Mouse (Mus musculus) liver (tissue): Measurements from ENCODE around the gene Tmem131l.
A peak's percentile ranks its signal among the peaks of the same experiment; 100 is the strongest.

ENCODE experiments used
- DNase-seq: peaks from one replicate; pipeline ENCODE4 v3.0.0-alpha.2; 2020; ENCODE audit warnings: mixed read lengths

Gene Tmem131l

GRCm38 (mm10) chr3:84041739-84042138 is 1.8 kb upstream of the Tmem131l start:
- peak; percentile 82 for DNase-seq

- peak; percentile 82 for DNase-seq
These were observed 604 bp upstream of the Tmem131l start for GRCm38 (mm10) chr3:84040476-84041082.

GRCm38 (mm10) chr3:84038981-84039645 is 862 bp downstream of the Tmem131l start:
- DNase-seq: peak; percentile 77

- DNase-seq: no peak
These were observed 1.8 kb downstream of the Tmem131l start for GRCm38 (mm10) chr3:84038126-84038525.

GRCm38 (mm10) chr3:84037536-84037935 is 2.4 kb downstream of the Tmem131l start:
- DNase-seq: no peak

- DNase-seq: peak; percentile 77
These were observed 3.1 kb downstream of the Tmem131l start for GRCm38 (mm10) chr3:84036866-84037265.

GRCm38 (mm10) chr3:84035728-84036364 is 4.1 kb downstream of the Tmem131l start:
- peak; percentile 69 for DNase-seq

GRCm38 (mm10) chr3:84034115-84034780 is 5.7 kb downstream of the Tmem131l start:
- DNase-seq: no peak

- DNase-seq: no peak
These were observed 6.8 kb downstream of the Tmem131l start for GRCm38 (mm10) chr3:84032933-84033730.

- DNase-seq: no peak
These were observed 7.6 kb downstream of the Tmem131l start for GRCm38 (mm10) chr3:84032419-84032818.

- DNase-seq: no peak
These were observed 8.8 kb downstream of the Tmem131l start for GRCm38 (mm10) chr3:84031216-84031615.

- no peak for DNase-seq
These were observed 11.0 kb downstream of the Tmem131l start for GRCm38 (mm10) chr3:84028968-84029367.

- DNase-seq: no peak
These were observed 12.2 kb downstream of the Tmem131l start for GRCm38 (mm10) chr3:84027691-84028159.

GRCm38 (mm10) chr3:84024512-84025072 is 15.4 kb downstream of the Tmem131l start:
- no peak for DNase-seq

- DNase-seq: peak; percentile 53
These were observed 17.3 kb downstream of the Tmem131l start for GRCm38 (mm10) chr3:84022723-84023122.

GRCm38 (mm10) chr3:84022201-84022584 is 17.8 kb downstream of the Tmem131l start:
- no peak for DNase-seq

- peak; percentile 47 for DNase-seq
These were observed 18.5 kb downstream of the Tmem131l start for GRCm38 (mm10) chr3:84021217-84022200.

GRCm38 (mm10) chr3:84020528-84020927 is 19.4 kb downstream of the Tmem131l start:
- no peak for DNase-seq

- no peak for DNase-seq
These were observed 24.4 kb downstream of the Tmem131l start for GRCm38 (mm10) chr3:84015484-84016016.

GRCm38 (mm10) chr3:84010995-84011663 is 28.8 kb downstream of the Tmem131l start:
- no peak for DNase-seq
